Comparison of ENCODE assay signal across 8 mouse cellular contexts in genomic region chr1:75398761-75399402, GRCm38 (mm10). TPM values are rescaled to one million over a fixed set of nuclear protein-coding genes. Genes with fewer than 3 reads are reported as not detected.
DNase-seq lines count a peak whose midpoint lies in the region; ATAC-seq and TF ChIP-seq lines count a peak whose summit lies in the region.
"Had no signal": no experiment of that assay in that cellular context is flagged by ENCODE, and none has a peak within 500 bp of the region (broad histone marks: within the 10 kb centered on the region; RNA-seq: fewer than 3 reads in every experiment).

No protein-coding gene starts in this region.

- H3K9ac ChIP-seq in lung, embryonic 14.5 days: peak overlapping the region; percentile 48

- H3K27ac ChIP-seq in heart, embryonic 10.5 days: peak overlapping the region; percentile 94
- peak overlapping the region; percentile 9; the same call in 1 of the 2 replicates for H3K27ac ChIP-seq in kidney, adult 2 months (ENCODE audit: insufficient read depth, low read depth, low read length)
- H3K27ac ChIP-seq in lung, embryonic 14.5 days (ENCODE audit: low read depth): peak overlapping the region; percentile 94

- H3K9me3 ChIP-seq in heart, embryonic 10.5 days: no peaks in the 10 kb centered on the region
- no peaks in the 10 kb centered on the region for H3K9me3 ChIP-seq in lung, embryonic 14.5 days (ENCODE audit: low read depth, low read length)

- WGBS in heart, embryonic 10.5 days: 4% methylated on average over 9 of the region's 9 CpGs
- 19% methylated on average over 9 of the region's 9 CpGs for WGBS in kidney, adult 2 months
- 4% methylated on average over 9 of the region's 9 CpGs for WGBS in lung, embryonic 14.5 days

- H3K4me3 ChIP-seq in heart, embryonic 10.5 days: peak overlapping the region; percentile 60
- H3K4me3 ChIP-seq in kidney, adult 2 months (ENCODE audit: insufficient read depth, low read depth, low read length): no peak overlapping the region
- H3K4me3 ChIP-seq in lung, embryonic 14.5 days (ENCODE audit: low read depth, low read length): no peak overlapping the region

- TF ChIP-seq POLR2A in kidney, adult 2 months (IDR thresholded peaks at IDR 0.05; ENCODE audit: low read depth, low read length): no peak

- ATAC-seq in lung, embryonic 14.5 days (ENCODE audit: insufficient read depth): peak; percentile 70

- peaks cover 63% of the 10 kb centered on the region for H3K36me3 ChIP-seq in heart, embryonic 10.5 days
- no peaks in the 10 kb centered on the region for H3K36me3 ChIP-seq in kidney, adult 2 months (ENCODE audit: control insufficient read depth, insufficient read depth, low read length)
- H3K36me3 ChIP-seq in lung, embryonic 14.5 days (ENCODE audit: insufficient read depth): peaks cover 28% of the 10 kb centered on the region

- DNase-seq in ES-CJ7 (ENCODE audit: low read depth, low spot score): peak; percentile 91
- peak; percentile 54 to 61 for DNase-seq in adrenal gland, adult 18-20 months (ENCODE audit: low spot score in 2 of 2)
- peak; percentile 92 for DNase-seq in embryo, embryonic 11 days
- peak; percentile 95 for DNase-seq in heart, embryonic 10.5 days (ENCODE audit: low spot score)
- DNase-seq in kidney, adult 2 months: peak; percentile 88
- DNase-seq in lung, embryonic 14.5 days: peak; percentile 93
- peak; percentile 69 for DNase-seq in ovary, postnatal 14 days (ENCODE audit: low spot score)

- peaks cover 65% of the 10 kb centered on the region for H3K4me1 ChIP-seq in heart, embryonic 10.5 days
- 0 out of 2 replicates have a peak, but pooled peaks cover 4% of the 10 kb centered on the region for H3K4me1 ChIP-seq in kidney, adult 2 months (ENCODE audit: control insufficient read depth, insufficient read depth, low read length)
- peaks cover 23% of the 10 kb centered on the region for H3K4me1 ChIP-seq in lung, embryonic 14.5 days (ENCODE audit: insufficient read depth)

- peak; percentile 59 for TF ChIP-seq CTCF in kidney, adult 2 months (conservative IDR thresholded peaks at IDR 0.05; ENCODE audit: insufficient read depth, insufficient read length, low read depth, low read length)
- TF ChIP-seq CTCF in lung, embryonic 14.5 days (IDR thresholded peaks at IDR 0.05; ENCODE audit: low read depth): peak; percentile 87

- no peaks in the 10 kb centered on the region for H3K27me3 ChIP-seq in heart, embryonic 10.5 days (ENCODE audit: insufficient read depth, poor library complexity, severe bottlenecking)
- no peaks in the 10 kb centered on the region for H3K27me3 ChIP-seq in kidney, adult 2 months (replicated peaks; ENCODE audit: control insufficient read depth, insufficient read depth, low read length)
- H3K27me3 ChIP-seq in lung, embryonic 14.5 days (ENCODE audit: insufficient read depth, low read length): no peaks in the 10 kb centered on the region

- H3K4me2 ChIP-seq in lung, embryonic 14.5 days: peak overlapping the region; percentile 68

RNA-seq across cellular contexts. Expression of gene Speg, which starts 23.8 kb away (rescaled TPM):
- 10 to 100 TPM in 1 of 2 experiments, 1 to 10 TPM in 1; 7.3 to 10.8 TPM for total RNA-seq in adrenal gland, adult 18-20 months (2021)
- polyA plus RNA-seq in heart, embryonic 10.5 days (2016; fragmentation: Nextera tagmentation; extraction: Ambion mirVana): 77.9 and 80.0 TPM in 2 replicates
- 34.6 and 43.9 TPM in 2 replicates for polyA plus RNA-seq in kidney, adult 2 months (2012; rRNA removed)
- polyA plus RNA-seq in lung, embryonic 14.5 days (2014; fragmentation: Nextera tagmentation; extraction: Ambion mirVana): 40.1 and 44.7 TPM in 2 replicates
- total RNA-seq: neutrophil, adult 5-6 weeks had no signal

RNA-seq across cellular contexts. Expression of gene Gmppa, which starts 36.8 kb away (rescaled TPM):
- total RNA-seq in adrenal gland, adult 18-20 months (2021): 10 to 100 TPM; 53.2 to 56.1 TPM
- 73.4 and 75.4 TPM in 2 replicates for polyA plus RNA-seq in heart, embryonic 10.5 days (2016; fragmentation: Nextera tagmentation; extraction: Ambion mirVana)
- 82.4 and 95.0 TPM in 2 replicates for polyA plus RNA-seq in kidney, adult 2 months (2012; rRNA removed)
- 61.2 and 67.3 TPM in 2 replicates for polyA plus RNA-seq in lung, embryonic 14.5 days (2014; fragmentation: Nextera tagmentation; extraction: Ambion mirVana)

RNA-seq across cellular contexts. Expression of gene Des, which starts 38.8 kb away (rescaled TPM):
- total RNA-seq in adrenal gland, adult 18-20 months (2021): 10 to 100 TPM; 15.9 to 21.3 TPM
- 341 and 642 TPM in 2 replicates for polyA plus RNA-seq in heart, embryonic 10.5 days (2016; fragmentation: Nextera tagmentation; extraction: Ambion mirVana)
- 17.0 and 32.1 TPM in 2 replicates for polyA plus RNA-seq in kidney, adult 2 months (2012; rRNA removed)
- 42.9 and 46.3 TPM in 2 replicates for polyA plus RNA-seq in lung, embryonic 14.5 days (2014; fragmentation: Nextera tagmentation; extraction: Ambion mirVana)
- total RNA-seq: neutrophil, adult 5-6 weeks had no signal

RNA-seq across cellular contexts. Expression of gene Asic4, which starts 51.4 kb away (rescaled TPM):
- total RNA-seq in adrenal gland, adult 18-20 months (2021): 1 to 10 TPM; 5.1 to 8.1 TPM
- polyA plus RNA-seq in heart, embryonic 10.5 days (2016; fragmentation: Nextera tagmentation; extraction: Ambion mirVana): 0.79 and 2.3 TPM in 2 replicates
- polyA plus RNA-seq in kidney, adult 2 months (2012; rRNA removed): 0.05 and 0.08 TPM in 2 replicates
- 0.12 and 0.18 TPM in 2 replicates for polyA plus RNA-seq in lung, embryonic 14.5 days (2014; fragmentation: Nextera tagmentation; extraction: Ambion mirVana)
- total RNA-seq: neutrophil, adult 5-6 weeks had no signal

Comparison
In these comparisons a context has a peak if more than half of its experiments do, and no peak if none do; other contexts are left out.
1. H3K27ac ChIP-seq: peak in every context shown above with its lines; median percentile 94 in heart, embryonic 10.5 days; 94 in lung, embryonic 14.5 days; 9 in kidney, adult 2 months.